Mouse (Mus musculus): ENCODE data around the gene Robo4.

Robo4 gene

DNA sequence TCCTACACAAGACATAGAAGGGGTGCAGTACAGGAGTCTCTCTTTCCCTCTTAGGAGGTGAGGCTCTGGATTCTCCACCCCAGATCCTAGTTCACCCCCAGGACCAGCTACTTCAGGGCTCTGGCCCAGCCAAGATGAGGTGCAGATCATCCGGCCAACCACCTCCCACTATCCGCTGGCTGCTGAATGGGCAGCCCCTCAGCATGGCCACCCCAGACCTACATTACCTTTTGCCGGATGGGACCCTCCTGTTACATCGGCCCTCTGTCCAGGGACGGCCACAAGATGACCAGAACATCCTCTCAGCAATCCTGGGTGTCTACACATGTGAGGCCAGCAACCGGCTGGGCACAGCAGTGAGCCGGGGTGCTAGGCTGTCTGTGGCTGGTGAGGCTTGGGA is 804 bp downstream of the Robo4 start:
- DNase-seq (ENCODE audit: low read depth) = no peak

DNA sequence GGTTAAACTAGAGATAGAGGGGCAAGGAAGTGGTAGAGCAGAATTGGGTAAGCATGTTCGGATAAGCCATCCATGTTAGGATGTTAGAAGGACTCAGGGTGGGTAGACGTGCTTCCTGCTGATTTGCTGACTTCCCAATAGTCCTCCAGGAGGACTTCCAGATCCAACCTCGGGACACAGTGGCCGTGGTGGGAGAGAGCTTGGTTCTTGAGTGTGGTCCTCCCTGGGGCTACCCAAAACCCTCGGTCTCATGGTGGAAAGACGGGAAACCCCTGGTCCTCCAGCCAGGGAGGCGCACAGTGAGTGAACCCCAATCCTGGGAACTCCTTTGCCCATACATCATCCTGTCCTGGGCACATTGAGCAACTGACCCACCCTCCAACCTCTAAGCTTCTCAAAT is 1.3 kb downstream of the Robo4 start:
- DNase-seq (ENCODE audit: low read depth) = no peak

DNA sequence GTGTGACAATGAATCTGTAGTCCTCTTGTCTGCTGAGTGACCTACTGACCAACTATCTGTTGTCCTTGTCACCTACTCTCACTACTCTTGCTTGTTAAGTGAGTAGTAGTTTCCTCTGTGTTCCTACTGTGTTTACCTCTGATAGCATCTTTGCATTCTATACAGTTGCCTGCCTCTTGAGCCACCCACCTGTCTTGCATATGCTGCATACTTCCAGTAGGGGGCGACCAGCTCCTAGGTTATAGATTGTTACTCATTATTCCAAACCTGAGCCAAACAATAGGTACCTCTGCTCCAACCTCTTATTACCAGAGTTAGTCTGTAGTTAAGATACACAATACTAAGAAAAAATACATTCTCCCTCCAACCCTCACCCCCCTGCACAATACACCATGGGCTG is 4.7 kb downstream of the Robo4 start:
- peak; percentile 54 for DNase-seq (ENCODE audit: low read depth)

DNA sequence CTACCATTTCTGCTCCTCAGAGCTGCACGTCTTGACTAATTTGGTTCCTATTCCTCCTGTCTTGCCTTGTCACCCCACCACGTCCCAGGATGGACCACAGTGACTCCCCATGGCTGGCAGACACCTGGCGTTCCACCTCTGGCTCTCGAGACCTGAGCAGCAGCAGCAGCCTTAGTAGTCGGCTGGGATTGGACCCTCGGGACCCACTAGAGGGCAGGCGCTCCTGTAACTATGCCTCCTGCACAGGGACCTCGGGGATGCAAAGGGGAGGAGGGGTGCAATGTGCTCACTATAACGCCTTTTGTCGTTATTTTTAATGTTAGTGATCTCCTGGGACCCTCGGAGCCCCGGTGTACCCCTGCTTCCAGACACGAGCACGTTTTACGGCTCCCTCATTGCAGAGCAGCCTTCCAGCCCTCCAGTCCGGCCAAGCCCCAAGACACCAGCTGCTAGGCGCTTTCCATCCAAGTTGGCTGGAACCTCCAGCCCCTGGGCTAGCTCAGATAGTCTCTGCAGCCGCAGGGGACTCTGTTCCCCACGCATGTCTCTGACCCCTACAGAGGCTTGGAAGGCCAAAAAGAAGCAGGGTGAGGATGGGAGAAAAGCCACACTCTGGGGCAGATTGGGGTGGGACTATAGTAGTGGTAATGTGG is 6.3 kb downstream of the Robo4 start:
- DNase-seq (ENCODE audit: low read depth) = no peak

DNA sequence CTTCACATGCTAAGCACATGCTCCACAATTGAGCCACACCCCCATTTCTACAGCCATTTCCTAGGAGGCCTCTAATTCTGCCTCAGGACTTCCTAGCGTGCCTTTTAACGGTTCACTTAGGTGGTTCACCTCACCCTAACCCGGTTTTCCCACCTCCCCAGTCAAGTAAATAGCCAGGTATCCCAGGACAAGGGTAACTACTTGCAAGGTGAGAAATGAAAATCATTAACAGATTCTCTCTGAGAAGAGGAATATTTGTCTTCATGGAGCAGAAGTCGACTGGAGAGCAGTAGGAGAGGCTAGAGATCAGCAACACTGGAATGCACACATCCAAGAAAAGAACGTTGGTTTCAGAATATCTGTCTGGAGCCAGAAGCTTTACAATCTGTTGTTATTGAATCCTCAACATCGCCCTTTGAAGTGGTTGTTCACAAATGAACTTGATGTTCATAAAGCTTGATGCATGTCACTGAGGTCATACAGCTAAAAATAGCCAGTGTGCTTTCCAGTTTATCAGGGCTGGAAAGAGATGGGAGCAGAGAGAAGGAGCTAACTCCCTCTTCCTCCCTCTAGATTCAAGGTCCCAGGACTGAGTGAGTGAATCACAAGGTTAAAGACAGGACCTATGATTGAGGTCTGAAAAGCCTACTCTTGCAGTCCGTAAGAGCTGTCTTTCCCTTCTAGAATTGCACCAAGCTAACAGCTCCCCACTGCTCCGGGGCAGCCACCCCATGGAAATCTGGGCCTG is 8.2 kb downstream of the Robo4 start:
- no peak for DNase-seq (ENCODE audit: low read depth)

DNA sequence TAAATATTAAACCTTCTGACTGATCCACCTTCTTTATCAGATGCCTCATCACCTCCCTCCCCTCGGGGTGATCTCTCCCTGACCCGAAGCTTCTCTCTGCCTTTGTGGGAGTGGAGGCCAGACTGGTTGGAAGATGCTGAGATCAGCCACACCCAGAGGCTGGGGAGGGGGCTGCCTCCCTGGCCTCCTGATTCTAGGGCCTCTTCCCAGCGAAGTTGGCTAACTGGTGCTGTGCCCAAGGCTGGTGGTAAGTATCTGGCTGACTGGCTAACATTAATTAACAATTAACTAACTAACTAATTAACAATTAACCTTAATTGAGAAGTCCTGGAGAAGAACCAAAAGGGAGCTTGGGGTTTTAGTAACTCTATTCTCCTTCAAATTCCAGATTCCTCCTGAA is 11.3 kb downstream of the Robo4 start:
- DNase-seq (ENCODE audit: low read depth) = no peak

DNA sequence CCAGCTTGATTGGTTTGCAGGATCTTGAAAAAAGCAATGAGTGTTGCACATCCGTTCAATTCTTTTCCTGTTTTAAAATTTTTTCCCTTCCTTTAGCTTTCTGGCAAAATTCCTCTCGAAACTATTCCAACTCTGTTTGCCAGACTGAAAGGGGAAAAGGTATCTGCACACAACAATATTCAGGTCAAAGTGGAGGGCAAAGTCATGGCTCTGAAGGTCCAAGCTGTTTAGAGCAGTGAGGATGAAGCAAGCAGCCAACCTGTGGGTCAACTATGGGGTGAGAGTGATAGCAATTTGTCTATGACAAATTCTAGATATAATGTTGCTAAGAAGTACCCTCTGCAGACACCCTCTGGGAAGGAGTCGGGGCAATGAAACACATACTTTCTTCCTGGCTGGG is 13.0 kb downstream of the Robo4 start:
- no peak for DNase-seq (ENCODE audit: low read depth)

DNA sequence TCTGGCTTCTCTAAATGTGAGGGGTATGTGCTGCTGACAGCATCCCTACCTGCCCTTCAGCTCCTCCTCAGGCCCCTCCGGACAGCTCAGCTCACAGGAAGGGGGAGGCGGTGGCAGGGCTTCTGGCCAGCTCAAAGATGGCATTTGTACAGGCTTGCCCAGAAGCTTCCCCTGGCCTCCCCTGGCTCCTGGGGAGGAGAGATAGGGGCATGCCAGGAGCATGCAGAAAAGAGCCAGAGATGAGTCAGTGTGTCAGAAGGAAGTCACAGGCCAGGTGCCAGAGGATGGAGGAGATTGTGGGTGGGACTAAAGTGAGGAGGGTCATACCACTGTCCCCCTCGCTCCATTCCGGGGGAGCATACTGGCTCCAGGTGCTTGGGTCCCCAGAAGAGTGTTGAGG is 17.1 kb downstream of the Robo4 start:
- DNase-seq (ENCODE audit: low read depth) = no peak

DNA sequence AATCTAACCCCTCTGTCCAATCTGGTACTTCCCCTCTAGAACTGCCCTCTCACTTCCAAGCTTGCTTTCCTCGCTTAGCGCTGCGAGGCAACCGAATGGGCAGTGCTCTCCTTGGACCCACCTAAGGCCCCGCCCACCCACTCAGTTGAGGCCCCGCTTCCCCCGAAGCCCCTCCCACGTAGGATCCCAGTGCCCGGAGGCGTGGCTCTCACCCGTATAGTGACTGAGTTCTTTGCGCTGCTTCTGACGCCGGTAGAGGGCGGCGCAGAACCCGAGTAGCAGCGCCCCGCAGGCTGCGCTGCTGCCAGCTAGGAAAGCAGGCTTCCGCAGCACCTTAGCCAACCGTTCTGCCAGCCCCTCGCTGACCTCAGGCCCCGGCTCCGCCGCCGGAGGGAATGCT is 19.0 kb downstream of the Robo4 start:
- DNase-seq (ENCODE audit: low read depth) = peak; percentile 78

DNA sequence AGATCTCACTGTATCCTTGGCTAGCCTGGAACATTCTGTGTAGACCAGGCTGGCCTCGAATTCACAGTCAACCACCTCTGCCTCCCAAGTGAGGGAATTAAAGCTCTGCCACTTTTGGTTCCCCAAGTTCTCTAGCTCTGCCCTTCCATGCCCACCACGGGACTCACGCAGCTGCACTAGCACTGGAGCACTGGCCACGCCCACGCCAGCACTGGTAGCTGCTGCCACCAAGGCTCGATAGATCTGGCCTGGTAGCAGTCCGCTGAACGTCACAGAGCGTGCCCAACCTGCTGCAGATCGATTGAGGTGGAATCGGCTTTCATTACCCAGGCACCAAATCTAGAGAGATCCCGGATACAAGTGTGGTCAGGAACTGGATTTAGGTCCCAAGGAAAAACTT is 19.5 kb downstream of the Robo4 start:
- DNase-seq (ENCODE audit: low read depth) = peak; percentile 35

DNA sequence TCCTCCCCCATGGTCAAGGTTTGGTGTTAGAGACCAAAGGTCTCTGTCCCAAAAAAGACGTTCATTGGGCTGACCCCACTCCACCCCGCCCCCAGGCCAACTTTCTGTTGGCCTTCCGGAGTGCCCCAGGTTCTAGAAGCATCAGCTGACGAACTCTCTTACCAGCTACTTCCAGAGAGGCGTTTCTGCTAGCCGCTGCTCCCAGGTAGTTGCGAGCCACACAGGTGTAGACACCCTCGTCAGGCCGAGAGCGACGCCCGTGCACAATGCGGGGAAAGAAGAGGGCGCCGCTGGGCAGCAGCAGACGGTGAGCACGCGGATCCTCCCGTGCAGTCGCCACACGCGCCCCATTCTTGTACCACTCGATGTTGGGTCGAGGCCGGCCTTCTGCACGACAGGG is 27.6 kb downstream of the Robo4 start:
- DNase-seq (ENCODE audit: low read depth) = no peak

DNA sequence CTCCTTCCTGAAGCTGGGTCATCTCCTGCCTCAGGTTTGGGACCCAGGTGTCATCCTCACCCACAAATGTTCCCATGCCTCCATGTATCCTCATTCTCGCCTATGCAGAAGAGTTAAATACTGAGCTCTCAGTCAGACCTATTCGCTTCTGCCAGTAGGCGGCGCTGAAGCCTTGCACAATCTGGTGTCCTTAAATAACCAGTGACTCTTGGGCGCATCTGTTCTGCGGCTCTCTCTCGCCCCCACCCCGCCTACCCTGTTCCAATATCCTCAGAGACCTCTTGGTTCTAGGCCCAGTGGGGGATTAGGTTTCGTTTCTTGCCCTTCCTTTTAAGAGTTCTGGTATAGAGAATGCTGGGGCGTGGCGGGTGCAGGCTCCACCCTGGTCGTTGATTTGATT is 28.9 kb downstream of the Robo4 start:
- DNase-seq (ENCODE audit: low read depth) = peak; percentile 84

DNA sequence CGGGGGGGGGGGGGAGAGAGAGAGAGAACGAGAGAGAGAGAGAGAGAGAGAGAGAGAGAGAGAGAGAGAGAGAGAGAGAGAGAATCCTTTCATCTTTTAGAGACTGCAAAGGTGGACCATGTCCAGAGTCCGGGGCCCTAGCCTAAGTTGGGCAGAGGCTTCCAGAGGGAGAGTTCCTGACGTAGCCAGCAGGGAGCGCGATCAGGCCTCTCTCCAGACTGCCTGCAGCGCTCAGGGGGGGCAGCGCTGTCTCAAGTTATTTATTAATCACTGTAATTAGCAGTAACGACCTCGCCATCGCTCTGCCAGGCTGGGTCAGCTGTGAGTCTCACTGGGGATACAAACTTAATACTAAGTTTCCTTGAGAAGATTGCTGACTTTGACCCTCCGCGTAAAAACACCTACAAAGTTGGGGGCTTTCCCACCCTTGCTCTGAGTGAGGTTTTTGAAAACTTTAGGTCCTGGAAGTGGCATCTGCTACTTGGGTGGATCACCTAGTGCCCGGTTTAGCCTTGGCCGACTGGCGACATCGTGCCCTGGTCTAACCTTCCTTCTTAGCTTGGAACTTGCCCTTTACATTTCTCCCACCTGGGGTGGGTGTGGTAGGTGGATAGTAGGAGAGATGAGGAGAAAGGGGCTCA is 30.4 kb downstream of the Robo4 start:
- no peak for DNase-seq (ENCODE audit: low read depth)

DNA sequence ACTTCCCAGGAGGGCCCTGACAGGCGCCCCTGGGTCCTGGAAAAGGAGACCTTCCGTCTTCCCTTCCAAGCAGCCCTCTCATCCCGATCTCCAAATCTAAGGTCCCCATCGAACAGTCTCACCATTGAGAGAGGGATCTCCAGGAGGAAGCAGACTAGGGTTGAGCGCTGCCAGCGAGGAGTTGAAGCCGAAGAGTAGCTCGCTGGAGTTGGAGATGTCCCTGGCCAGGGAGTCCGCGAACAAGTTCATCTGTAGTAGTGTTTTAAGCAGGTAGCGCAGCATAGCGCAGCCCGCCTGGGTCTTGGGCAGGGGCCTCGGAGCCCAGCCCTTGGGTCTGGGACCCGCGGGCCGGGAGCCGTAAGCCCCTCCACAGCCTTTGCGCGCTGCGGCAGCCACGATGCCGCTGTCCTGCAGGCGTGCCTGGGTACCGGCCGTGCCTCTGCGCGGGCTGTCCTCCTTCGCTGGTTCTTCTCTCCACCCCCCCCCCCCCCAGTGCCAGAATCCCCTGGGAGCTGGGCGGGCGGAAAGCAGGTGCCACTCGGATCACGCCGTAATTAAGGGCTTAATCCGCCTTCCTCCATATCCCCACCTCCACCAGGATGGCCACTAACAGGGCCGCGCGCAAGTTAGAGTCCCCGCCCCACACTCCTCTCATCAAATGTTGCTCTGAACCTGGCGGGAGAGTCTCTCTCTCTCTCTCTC is 31.2 kb downstream of the Robo4 start, which contains the start of gene Robo3:
Gene Robo3 (minus strand): TSS at position 527 of the 702 bp plus-strand sequence.
- no peak for DNase-seq (ENCODE audit: low read depth)

DNA sequence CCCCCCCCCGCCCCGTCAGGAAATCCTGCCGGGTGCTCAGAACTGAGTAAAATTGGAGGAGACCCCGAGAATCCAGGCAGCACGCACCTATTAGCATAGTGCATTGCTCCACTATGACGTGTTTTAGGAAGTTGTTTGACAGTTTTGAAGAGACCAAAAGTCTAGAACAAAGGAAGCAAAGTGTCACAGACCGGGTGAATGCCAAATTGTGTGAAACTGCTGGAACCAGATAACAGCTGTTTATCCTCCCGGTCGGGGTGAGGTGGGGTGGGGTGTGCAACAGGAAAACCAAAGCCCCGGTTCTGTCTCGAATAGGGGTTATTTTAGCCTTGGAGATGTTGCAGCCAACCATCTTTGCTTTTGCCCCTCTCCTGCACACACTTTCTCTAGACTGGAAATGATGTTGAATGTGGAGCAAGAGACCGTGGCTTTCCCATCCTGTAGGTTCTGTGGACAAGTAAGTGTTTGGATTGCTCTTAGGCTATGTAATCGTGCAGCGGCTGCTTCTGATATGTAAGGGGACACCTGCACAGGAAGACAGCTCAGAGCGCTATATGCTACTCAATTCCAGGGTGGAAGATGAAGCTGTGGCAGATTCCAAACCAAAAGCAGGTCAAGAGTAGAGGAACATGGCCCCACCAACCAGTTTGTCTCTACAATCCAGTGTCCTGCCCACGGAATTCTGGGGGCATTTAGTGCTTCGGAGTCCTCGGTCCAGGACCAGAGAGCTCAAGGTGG is 32.3 kb downstream of the Robo4 start:
- DNase-seq (ENCODE audit: low read depth) = no peak

DNA sequence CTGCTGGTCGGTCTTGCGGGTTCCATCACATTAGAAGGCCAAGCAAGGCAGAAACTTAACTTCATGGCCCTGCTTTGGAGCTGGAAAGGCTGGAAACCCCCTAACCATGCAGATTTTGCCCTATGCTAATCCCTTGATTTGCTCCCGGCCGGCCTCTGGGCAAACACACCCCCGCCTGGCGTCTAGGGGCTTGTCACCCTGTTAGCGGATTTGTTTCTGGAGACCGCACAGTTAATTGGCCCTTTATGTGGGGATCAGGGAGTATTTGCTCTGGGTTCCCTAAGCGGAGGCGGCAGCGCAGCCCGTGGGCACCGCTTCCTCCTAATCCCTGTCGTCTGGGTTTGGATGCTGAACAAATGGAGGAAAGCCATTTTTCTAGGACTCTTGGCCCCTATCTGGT is 33.2 kb downstream of the Robo4 start:
- DNase-seq (ENCODE audit: low read depth) = no peak

DNA sequence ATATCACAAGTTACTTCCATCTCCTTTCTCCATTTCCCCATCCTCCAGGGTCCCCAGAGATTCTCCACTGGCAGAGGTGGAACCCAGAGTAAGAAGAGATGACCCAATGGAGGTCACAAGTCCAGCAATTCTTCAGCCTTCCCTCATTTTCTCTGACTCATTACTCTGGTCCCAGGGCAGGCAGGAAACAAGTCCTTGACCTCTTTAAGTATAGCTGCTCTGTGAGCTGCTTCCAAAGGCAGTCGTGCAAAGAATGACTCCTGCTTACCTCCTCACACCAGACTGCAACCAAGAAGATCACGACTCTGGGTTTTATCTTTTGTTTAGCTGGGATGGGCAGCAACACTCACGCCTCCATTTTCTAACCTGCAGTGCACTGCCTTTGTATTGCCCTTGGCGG is 33.9 kb downstream of the Robo4 start:
- no peak for DNase-seq (ENCODE audit: low read depth)

DNA sequence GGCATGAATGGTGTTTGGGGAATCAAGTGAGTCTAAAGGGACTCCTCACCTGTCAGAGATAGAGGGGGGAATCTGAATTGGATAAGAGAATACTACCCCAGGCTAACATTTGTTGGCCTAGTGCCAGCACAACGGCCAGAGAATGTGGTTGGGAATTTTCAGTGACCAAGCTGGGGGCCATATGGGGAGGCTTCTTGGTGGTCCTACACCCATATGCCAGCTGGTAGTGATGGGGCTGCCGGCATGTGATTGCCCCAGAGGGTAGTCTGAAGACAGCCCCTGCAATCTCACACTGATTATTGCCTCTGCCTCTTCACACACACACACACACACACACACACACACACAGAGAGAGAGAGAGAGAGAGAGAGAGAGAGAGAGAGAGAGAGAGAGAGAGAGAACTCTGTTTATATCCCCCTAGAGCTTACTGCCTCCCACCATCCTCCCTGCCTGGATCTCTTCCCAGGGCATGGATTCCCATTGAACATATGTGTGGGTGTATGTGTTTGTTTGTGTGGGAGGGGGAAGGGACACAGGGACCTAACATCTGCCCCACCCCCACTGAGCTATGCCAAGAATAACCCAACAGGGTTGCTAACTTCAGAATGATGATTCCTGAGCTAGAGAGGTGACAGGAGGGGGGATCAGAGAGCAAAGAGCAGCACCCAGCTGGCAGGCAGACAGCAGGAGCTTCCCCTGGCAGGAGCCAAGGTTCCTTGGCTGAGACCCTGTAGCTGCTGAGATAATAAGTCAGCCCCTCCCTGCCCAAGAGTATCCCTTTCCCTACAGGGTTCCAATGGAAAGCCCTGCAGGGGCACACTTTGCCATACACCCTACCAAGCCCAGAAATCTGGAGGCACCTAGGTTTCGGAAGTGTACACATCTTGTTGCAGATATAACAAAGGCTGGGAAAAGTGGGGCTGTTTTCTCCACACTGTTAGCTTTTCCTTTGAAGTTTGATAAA is 36.4 kb downstream of the Robo4 start:
- no peak for DNase-seq (ENCODE audit: low read depth)

DNA sequence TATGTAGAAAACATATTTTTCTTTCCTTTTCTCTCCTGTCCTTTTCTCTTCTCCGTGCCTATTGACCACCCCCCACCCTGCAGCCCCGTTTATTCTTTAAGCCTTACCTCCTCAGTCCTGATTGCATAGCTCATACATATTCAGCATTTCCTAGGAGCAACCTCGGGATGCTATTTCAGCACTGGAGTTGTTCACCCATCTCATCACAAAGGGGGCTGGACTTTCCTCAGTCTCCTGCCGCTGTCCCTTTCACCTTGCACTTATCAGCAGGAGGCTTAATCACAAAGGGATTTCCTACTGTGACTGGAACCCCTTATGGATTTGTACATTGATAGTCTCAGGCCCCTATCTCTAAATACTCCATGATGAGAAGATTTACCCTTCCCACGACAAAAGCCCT is 50.7 kb downstream of the Robo4 start:
- no peak for DNase-seq (ENCODE audit: low read depth)

DNA sequence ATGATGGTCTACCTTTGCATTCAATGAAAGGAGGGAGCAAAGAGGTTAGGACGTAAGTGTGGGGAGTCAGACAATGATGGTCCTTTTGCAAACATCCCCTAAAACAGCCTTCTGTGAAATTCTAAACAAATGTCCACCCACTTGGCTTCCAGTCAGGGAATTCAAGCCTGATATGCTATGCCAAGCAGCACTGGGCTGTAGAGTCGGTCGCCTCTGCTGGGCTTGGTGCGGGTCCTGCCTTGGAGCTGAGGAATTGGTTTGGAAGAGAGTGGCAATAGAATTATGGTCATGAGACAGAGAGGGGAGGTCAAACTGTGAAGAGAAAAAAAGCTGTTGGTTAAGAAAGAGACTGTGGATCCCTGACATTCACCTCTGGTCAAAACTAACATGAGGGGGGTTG is 51.6 kb downstream of the Robo4 start:
- no peak for DNase-seq (ENCODE audit: low read depth)

DNA sequence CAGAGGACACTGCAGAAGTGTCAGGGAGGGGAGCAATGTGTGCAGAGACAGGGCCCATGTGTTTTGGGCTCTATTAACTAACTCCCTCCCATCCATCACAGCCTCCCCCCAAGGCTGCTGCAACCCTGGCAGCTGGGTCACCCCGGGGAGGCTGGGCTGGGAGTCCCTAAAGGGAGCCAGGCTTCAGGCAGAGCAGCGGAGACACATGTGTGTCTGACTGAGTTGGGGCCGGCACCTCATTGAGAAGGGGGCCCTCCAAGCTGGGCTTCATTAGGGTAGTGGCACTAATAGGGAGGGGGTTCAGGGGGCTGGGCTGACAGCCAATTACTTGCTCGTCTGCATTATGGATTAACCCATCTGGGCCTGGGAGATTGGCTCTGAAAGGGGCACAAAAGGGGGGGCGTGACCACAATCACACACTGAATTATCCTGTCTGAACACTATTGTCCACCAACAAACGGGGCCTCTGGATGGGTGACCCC is 52.4 kb downstream of the Robo4 start:
- no peak for DNase-seq (ENCODE audit: low read depth)

All from induced T-regulatory cell, adult 2 months (primary cell).